Mouse (Mus musculus) mouse trophoblast stem cell (cell line): ENCODE data around the gene AW549877.

Source experiments
- in situ Hi-C, 2 experiments: fragments of 300-500 bp; cut with MseI, MboI; formaldehyde crosslinking; loops; 2 replicates in 1 of 2; 3 replicates in 1 of 2; pipeline ENCODE4 v1.15.1; 2025

AW549877 gene

DNA sequence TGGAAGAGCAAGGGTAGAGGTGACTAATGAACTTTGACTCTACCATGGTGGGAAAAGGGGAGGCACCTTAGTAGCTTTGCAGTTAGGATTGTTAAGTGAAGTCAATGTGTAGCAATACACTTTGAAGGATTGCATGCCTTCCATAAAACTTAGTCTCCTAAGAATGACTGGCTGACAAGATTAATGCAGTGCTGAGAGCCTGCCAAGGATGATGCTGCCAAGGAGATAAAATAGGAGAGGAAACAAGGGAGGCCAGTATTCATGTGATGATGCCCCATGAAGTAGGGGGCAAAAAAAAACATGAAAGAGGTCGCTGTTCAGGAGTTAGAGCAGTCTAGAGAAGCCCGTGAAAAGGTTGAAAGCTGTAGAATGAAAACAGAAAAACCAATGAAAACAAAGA is 10.7 kb downstream of the AW549877 start:
- in situ Hi-C loops: no loop called here

DNA sequence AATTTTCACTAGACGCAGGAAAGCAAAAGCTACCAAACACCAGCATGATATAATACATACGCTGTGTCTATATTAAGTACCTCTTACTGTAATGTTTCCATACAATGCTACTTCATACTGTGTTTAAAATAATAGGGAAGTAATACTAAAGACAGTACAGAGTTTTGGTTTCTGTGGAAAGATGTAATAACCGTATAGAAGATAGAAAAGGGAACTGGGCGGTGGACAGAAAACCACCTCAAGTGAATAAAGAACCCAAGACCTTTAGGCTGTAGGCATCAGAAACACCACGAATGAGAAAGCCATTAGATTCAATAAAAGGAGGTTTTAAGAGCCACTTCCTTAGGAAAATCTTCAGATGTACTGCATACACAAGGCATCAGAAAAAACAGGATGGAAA is 12.8 kb downstream of the AW549877 start:
- in situ Hi-C loops: no loop called here

DNA sequence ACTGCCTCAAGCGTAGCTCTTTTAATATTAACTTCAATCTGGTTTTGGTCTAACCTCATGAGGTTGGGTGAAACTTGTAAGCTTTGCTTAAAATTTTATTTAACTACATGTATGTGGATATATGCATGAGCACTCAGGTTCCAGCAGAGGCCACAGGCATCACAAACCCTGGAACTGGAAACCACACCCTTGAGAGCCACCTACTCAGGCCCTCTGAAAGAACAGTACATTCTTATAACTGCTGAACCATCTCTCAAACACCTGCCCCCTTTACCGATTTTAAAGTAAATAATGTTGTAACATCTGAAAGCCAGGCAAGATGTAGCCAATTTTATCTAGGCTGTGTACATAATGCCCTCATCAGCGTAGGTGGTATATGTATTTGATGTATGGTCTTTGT is 15.7 kb downstream of the AW549877 start:
- in situ Hi-C loops: no loop called here

DNA sequence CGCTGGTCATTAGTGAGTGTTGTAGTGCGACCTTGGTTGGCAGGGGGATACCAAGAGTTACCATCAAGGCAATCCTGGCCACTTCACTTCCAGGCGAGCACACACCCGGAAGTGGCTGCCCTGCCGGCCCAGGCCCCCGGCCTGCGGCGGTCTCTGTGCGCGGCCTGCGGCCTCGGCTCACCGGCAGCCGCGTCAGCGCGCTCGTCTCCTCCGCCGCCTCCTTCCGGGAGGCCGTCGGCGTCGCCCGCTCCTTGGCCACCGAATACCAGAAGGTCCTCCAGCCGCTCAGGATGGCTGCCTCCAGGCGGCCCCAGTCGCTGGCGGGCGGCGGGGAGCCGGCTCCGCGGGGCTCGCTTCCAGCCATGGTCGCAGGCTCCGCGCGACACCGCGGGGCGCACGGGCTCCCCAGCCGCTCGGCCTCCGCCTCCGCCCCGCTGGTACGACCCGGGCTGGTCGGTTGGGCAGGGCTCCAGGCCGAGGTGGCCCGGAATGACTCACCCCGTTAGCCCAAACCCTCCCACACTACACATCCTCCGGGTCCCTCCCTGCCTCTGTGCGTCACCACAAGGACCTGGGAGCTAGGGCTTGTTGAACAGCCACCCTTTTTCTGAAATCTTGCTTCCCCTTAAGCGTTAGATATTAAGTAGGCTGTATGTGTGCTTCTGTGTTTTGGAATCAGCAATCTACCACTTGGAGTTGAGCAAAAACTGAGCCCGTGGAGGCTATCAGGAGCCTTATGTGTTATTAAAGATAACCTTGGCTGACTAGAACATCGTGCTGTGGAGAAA is 16.3 kb downstream of the AW549877 start, which contains the start of gene Fbxo4:
Gene Fbxo4 (minus strand): TSS at position 513 of the 788 bp plus-strand sequence.
- in situ Hi-C loops: no loop called here

DNA sequence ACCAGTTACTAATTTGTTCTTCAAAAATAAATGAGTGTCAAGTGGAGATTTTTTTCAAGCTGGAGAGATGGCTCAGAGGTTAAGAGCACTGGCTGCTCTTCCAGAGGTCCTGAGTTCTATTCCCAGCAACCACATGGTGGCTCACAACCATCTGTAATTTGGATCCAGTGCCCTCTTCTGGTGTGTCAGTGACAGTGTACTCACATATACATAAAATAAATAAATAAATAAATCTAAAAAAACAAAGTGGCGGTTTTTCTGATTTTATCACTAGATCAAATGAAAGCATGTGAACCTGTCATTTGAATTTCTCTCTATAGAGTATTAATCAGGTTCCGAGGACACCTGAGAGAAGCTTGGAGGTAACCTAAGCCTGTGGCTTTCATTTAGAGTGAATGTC is 17.3 kb downstream of the AW549877 start:
- in situ Hi-C loops: no loop called here

DNA sequence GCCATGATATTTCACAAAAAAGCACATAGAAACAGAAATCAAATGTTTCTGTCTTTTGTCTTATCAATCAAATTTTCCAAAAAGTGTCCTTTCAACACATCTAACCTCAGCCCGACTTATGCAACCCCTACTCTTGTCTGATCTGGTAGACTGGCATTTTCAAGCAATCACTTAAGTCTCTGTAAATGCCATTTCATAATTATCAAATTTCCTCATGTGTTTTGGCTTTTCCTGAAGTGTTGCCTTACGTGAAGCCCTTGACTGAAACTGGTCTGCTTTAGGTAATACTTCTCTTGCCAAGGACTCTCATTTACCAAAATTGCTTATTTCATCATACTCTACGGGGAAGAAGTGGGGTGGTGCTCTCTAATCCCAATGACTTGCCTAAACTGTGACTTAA is 22.2 kb downstream of the AW549877 start:
- in situ Hi-C loops: no loop called here

DNA sequence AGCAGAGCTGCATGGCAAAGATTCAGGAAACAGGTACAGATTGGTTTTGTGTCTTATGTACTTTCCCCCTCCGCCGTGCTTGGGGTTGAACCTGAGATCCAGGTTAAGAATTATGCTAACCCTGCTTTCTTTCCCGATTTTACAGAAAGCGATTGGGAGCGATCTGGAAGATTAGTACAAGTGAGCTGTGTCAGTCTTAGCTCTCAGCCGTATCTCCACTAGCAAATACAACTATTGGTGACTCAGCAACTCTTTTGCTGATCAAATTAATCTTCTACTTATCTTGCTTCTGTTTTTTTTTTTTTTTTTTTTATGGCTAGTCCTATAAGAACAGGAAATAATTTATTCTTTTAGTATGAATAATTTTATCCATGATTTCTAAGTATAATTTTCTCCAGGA is 25.4 kb downstream of the AW549877 start:
- in situ Hi-C loops: no loop called here

DNA sequence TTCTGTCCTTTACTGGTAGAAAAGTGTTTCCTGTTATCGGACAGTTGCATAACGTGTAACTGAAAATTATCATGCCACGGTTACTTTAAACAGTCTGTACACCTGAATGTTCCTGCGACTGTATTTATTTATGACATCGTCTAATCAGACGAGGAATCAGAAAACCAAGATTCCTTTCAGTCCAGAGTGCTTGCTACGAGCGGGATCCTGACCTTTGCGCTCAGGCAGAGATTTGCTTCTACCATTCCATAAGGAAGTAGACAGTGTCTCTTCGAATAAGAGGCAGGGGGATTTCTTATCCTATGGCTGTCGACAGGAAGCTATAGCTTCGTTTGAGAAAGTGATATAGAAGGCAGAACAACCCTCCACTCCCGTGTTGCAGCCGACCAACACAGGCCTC is 25.8 kb downstream of the AW549877 start:
- in situ Hi-C loops: no loop called here

DNA sequence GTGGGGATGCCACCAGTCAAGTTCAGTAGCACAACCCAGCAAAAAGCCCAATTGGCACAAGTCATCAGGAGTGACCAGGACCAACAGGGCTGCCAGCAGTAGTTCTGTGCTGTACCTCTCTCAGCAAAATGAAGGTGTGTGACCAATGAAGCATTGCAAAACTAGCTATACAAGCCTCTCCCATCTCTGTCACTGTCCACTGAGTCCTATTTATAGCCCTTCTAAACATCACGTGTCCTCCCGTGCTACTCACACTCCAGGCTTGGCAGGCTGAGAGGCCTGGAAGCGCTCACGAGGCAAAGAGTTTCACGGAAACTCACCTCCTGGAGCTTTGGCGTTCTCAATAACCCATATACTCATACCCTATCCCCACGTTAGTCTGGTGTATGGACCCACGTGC is 33.3 kb downstream of the AW549877 start:
- in situ Hi-C loops: no loop called here

DNA sequence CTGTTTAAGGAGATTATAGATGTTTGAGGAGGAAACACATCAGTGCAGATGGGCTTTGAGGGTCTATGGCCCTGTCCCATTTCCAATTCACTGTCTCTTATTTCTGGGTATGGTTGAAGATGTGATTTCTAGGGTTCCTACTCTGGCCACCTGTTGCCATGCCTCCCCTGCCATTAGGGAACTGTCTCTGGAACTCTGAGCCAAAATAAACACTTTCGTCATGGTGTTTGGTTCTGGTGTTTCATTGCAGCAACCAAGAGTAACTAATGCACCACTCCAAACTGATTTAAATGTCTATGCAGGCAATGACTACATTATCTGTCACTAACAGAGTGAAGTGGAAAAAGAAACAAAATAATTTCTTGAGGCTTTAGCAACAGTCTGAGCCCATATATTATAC is 35.5 kb downstream of the AW549877 start:
- in situ Hi-C loops: no loop called here

DNA sequence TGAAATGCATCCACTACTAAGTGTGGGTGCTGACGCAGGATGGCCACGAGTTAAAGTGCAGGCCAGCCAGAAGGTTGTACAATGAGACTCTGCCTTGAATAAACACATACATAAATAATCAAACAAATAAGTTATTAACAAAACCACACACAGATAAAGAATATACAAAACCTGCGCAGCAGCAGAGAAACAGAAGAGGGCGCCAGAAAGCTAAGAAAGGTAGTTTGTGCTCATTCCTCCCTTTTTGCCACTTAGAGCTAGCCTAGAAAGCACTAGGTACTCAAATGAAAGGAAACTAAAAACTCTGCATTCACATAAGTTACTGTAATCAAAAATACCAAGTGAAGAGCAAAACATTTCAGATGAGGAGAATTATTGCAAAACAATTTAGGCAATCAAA is 37.6 kb downstream of the AW549877 start:
- in situ Hi-C loops: no loop called here

DNA sequence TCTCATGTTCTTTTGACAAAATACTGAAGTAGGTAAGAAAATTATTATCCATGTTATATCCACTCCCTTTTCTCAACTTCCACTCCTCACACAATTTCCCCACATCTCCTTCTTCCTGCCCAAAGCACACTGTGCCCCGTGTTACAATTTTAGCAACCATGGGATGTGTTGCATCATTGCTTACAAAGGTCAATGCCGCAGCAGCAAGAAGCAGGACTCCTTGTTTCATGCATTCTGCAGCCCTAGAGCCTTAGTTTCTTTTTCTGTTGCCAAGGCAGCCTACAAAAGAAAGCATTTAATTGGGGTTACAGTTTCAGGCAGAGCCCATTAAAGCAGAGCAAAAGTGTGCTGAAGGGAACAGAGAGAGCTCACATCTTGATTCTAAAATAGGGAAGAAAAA is 40.6 kb downstream of the AW549877 start:
- in situ Hi-C loops: no loop called here

DNA sequence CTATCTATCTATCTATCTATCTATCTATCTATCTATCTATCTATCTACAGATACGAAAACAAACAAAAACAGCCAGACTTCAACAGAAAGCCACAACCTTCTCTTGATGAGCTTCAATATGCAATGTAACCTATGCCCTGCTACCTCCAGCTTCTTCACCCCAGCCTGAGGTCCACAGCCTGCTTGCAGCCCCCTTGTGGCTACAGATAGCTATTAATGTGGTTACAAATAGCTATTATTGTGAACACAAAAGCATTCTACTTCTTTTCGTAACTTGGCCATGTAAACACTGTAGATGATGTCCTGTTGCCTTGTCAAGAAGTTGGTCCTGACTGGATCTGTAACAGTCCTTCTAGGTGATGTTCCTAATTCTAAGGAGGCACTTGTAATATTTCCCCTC is 57.4 kb downstream of the AW549877 start:
- in situ Hi-C loops: no loop called here

DNA sequence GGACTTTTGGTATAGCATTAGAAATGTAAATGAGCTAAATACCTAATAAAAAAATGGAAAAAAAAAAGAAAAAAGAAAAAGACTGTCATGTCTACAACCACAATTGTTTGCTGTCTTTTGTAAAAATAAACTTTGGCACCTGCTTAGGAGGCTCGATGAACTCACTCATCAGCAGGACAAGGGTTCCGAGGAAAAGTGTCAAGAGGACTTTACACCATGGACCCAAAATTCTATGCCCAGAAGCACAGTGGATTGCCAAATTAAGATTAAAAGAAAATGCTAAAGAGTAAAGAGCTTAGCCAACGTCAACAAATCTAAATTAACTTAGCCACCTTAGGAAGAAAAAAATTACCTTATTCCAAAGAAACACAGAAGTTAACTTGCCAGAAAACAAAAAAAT is 59.5 kb downstream of the AW549877 start:
- in situ Hi-C loops: no loop called here

DNA sequence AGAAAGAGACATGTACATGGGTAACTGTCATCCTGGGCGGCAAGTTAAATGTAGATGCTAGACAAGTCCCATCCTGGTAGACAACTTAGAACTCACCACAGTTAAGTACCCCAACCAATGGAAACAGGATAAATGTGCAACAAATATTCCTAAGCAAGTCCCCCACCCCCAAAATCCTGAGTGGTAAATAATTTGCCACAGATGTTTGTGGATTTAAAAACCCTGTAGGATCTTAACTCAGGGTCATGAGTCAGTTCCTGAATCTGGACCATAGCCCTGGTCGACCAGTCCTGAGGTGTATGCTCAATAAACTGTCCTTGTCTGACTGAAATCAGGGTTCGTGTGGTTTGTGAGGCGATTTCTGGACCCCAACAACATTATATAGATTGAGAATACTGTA is 62.1 kb downstream of the AW549877 start:
- in situ Hi-C loops: no loop called here
